Mouse (Mus musculus) liver, adult 2 months (tissue): Measurements from ENCODE around the gene Syn3. TPM values are rescaled to one million over a fixed set of nuclear protein-coding genes. Genes with fewer than 3 reads are reported as not detected.

Experiments
- DNase-seq: peaks from one replicate; pipeline ENCODE4 v3.0.0-alpha.2; 2011; ENCODE audit warnings: low read depth, low spot score; ENCODE audit errors: extremely low read depth
- H3K27ac ChIP-seq: fragments of 200-500 bp; replicated peaks from 2 replicates; pipeline ENCODE4 v1.5.1; 2012; ENCODE audit warnings: low read depth, mild to moderate bottlenecking, control low read depth, inconsistent platforms, low read length; ENCODE audit not compliant: insufficient read depth
- H3K27me3 ChIP-seq: fragments of 200-500 bp; 2 replicates; pipeline ENCODE4 v1.6.1; 2012; ENCODE audit warnings: mild to moderate bottlenecking, moderate library complexity, low read length, inconsistent platforms; ENCODE audit not compliant: control insufficient read depth, insufficient read depth
- H3K36me3 ChIP-seq: fragments of 200-500 bp; 2 replicates; pipeline ENCODE4 v1.6.1; 2012; ENCODE audit warnings: low read length, inconsistent platforms; ENCODE audit not compliant: control insufficient read depth, insufficient read depth
- H3K4me1 ChIP-seq: fragments of 200-500 bp; 2 replicates; pipeline ENCODE4 v1.6.1; 2011; ENCODE audit warnings: low read length; ENCODE audit not compliant: control insufficient read depth, insufficient read depth
- H3K4me3 ChIP-seq: fragments of 200-500 bp; 2 replicates; pipeline ENCODE4 v1.5.1; 2011; ENCODE audit warnings: low read depth, mild to moderate bottlenecking, control low read depth, low read length, moderate library complexity; ENCODE audit not compliant: insufficient read depth
- H3K79me2 ChIP-seq: fragments of 200-500 bp; 2 replicates; pipeline ENCODE4 v1.6.1; 2012; ENCODE audit warnings: inconsistent platforms, mild to moderate bottlenecking, low read length, moderate library complexity; ENCODE audit not compliant: control insufficient read depth, insufficient read depth
- H3K9ac ChIP-seq: fragments of 200-500 bp; 2 replicates; pipeline ENCODE4 v1.6.1; 2012; ENCODE audit warnings: low read depth, mild to moderate bottlenecking, control low read depth, inconsistent platforms, low read length
- CTCF ChIP-seq: fragments of 200-500 bp; IDR thresholded peaks from 2 replicates; pipeline ENCODE4 v1.5.1; 2011; ENCODE audit warnings: low read depth, low read length, control low read depth
- POLR2A ChIP-seq: fragments of 200-500 bp; IDR thresholded peaks from 2 replicates; pipeline ENCODE4 v1.6.1; 2011; ENCODE audit warnings: low read length, control low read depth; ENCODE audit not compliant: insufficient read depth; ENCODE audit errors: extremely low read depth
- WGBS: fragments of 180-500 bp; shearing (Covaris S2); methylation state at CpG from one replicate; pipeline ENCODE4 v1.1.7; 2018; 5-methylcytosine and 5-hydroxymethylcytosine counted together
- polyA plus RNA-seq: library from polyadenylated mRNA; depleted of rRNA; stranded (reverse); fragments of >200 nt; gene quantifications from 2 replicates; pipeline ENCODE4 v1.2.3, GENCODE M21; 2012
- total RNA-seq: library from RNA; depleted of rRNA; stranded (reverse); fragments of >200 nt; gene quantifications from 2 replicates; pipeline ENCODE4 v1.2.3, GENCODE M21; 2014

The Syn3 gene
- total and polyA plus RNA-seq, 2 experiments = 0.81 to 0.83 TPM

DNA sequence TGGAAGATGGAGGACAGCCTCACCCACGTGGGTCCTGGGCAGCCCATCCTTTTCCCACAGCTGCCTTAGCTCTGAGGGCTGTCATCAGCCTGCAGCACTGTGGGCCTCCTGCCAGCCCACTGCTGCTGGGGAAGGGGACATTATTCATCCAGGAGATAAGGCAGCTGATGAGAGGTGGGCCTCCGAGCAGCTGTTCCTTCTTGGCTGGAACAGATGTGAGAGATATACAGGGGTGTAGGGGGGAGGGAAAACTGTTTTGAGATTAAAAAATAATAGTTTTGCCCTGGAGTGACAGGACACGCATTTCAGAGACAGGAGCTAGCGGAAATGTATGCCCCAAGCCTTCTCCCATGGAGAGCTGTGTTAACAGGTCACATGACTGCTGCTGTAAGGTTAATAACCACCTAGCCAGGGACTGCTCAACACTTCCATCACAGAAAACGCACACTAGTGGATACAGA is 133.0 kb downstream of the Syn3 start:
- Histone ChIP-seq H3K27me3 (no peaks in the 10 kb centered on the region), H3K4me3 (no peak overlapping the region), H3K79me2 (no peaks in the 10 kb centered on the region), H3K4me1 (no peaks in the 10 kb centered on the region), H3K36me3 (no peaks in the 10 kb centered on the region), H3K27ac (no peak overlapping the region), H3K9ac (no peak overlapping the region)
- no peak for DNase-seq
- TF ChIP-seq POLR2A (no peak), CTCF (no peak)
- 81% methylated on average over 5 of the region's 5 CpGs for WGBS

DNA sequence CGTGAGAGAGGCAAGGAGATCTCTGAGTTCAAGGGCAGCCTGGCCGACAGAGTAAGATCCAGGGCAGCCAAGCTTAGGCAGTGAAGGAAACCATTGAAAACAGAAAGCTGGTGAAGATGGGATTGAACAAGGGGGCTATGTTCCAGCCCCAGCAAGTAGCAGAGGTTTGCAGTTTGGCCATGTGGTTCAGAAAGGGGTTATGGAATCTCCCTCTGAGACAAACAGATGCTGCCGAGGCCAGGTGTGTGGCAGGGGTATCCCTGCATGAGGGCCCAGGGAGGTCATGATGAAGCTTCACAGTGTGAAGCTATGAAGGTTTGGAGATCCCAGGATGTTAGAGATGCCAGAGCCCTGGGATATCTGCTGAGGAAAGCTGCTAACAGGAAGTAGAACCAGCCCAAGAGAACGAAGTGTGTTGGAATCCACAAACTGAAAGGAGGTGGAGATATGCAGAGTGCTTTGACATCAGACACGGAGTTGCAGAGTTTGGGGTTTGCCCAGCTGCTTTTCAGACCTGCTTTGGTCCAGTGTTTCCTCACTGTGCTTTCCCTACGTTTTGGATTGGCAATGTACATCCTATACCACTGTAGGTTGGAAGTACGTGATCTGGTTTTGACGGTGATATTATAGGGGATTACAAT is 134.9 kb downstream of the Syn3 start:
- Histone ChIP-seq H3K9ac (no peak overlapping the region), H3K4me3 (no peak overlapping the region), H3K79me2 (no peaks in the 10 kb centered on the region), H3K4me1 (no peaks in the 10 kb centered on the region), H3K27ac (no peak overlapping the region), H3K27me3 (no peaks in the 10 kb centered on the region), H3K36me3 (no peaks in the 10 kb centered on the region)
- DNase-seq = no peak
- 83% methylated on average over 8 of the region's 8 CpGs for WGBS
- TF ChIP-seq POLR2A (no peak), CTCF (no peak)

DNA sequence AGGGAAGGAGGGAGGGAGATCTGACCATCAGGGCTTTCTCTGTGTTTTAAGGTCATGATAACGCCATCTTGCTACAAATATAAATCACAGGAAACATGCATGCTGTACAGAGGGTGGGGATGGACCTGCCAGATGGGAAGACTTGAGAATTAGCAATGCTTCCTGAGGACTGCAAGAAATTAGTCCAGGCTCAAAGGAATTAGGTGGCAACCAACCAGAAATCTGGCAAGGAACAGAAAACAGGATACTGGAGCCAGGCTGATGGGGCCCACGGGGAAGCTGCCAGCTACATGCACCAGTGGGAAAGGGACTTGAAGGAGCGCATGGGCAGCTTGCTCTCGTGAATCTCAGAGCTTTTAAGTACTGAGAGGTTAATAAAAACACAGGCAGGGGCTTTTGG is 139.0 kb downstream of the Syn3 start:
- Histone ChIP-seq H3K27ac (no peak overlapping the region), H3K4me1 (no peaks in the 10 kb centered on the region), H3K4me3 (no peak overlapping the region), H3K27me3 (no peaks in the 10 kb centered on the region), H3K9ac (no peak overlapping the region), H3K79me2 (no peaks in the 10 kb centered on the region), H3K36me3 (no peaks in the 10 kb centered on the region)
- DNase-seq = no peak
- 78% methylated on average over 4 of the region's 4 CpGs for WGBS
- no peak for TF ChIP-seq CTCF
- no peak for TF ChIP-seq POLR2A

DNA sequence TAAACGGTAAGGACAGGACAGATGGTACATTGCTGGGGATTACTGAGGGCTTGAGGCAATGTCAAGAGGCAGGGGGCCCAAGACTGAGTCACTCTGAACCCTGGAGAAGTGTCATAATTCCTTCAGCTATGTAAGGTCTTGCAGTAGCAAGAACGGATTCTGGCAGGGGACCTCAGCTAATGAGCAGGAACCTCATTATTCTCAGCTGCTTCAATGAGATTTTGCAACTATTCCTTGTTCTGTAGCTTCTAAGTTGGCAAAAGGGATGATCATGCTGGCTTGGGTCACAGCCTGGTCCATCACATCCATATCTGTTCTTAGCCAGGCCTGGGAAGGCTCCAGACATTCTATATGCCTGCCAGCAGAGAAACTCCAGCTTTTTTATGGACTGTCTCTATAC is 139.5 kb downstream of the Syn3 start:
- TF ChIP-seq CTCF = no peak
- TF ChIP-seq POLR2A = no peak
- DNase-seq = no peak
- Histone ChIP-seq H3K9ac (no peak overlapping the region), H3K79me2 (no peaks in the 10 kb centered on the region), H3K4me3 (no peak overlapping the region), H3K27ac (no peak overlapping the region), H3K36me3 (no peaks in the 10 kb centered on the region), H3K27me3 (no peaks in the 10 kb centered on the region), H3K4me1 (no peaks in the 10 kb centered on the region)
- 83% methylated on average over 2 of the region's 2 CpGs for WGBS

GRCm38 (mm10) chr10:86358307-86358975 is 140.3 kb downstream of the Syn3 start:
- no peak for DNase-seq
- H3K4me1 ChIP-seq = no peaks in the 10 kb centered on the region
- WGBS = 69% methylated on average over 7 of the region's 7 CpGs
- TF ChIP-seq CTCF = no peak
- TF ChIP-seq POLR2A = no peak
- no peaks in the 10 kb centered on the region for H3K79me2 ChIP-seq
- no peak overlapping the region for H3K27ac ChIP-seq
- no peaks in the 10 kb centered on the region for H3K36me3 ChIP-seq
- H3K4me3 ChIP-seq = no peak overlapping the region
- H3K9ac ChIP-seq = no peak overlapping the region
- H3K27me3 ChIP-seq = no peaks in the 10 kb centered on the region
